ENCODE assay signal across 12 mouse cellular contexts in genomic region chr15:24468239-24468638, GRCm38 (mm10).
"Had no signal": no experiment of that assay in that cellular context is flagged by ENCODE, and none has a peak within 500 bp of the region (broad histone marks: within the 10 kb centered on the region; RNA-seq: fewer than 3 reads in every experiment).

No protein-coding gene starts in this region.

- H3K4me1 ChIP-seq: limb, embryonic 15.5 days; liver, embryonic 12.5 days; megakaryocyte, embryonic 14.5 days; midbrain, embryonic 12.5 days had no signal

- H3K36me3 ChIP-seq: limb, embryonic 15.5 days; liver, embryonic 12.5 days; midbrain, embryonic 12.5 days had no signal

- H3K27me3 ChIP-seq: limb, embryonic 15.5 days; liver, embryonic 12.5 days; megakaryocyte, embryonic 14.5 days; midbrain, embryonic 12.5 days had no signal

- H3K4me2 ChIP-seq: limb, embryonic 15.5 days; liver, embryonic 12.5 days; lung, embryonic 14.5 days; midbrain, embryonic 12.5 days had no signal

- ATAC-seq: liver, embryonic 12.5 days had no signal

- DNase-seq: kidney, postnatal 25 days; lung, embryonic 14.5 days; lung, postnatal 14 days; right cerebral cortex, postnatal 25 days; thymus, postnatal 4 days had no signal

- H3K27ac ChIP-seq: left cerebral cortex, adult 2 months; limb, embryonic 15.5 days; liver, embryonic 12.5 days; macrophage; midbrain, embryonic 12.5 days; stomach, postnatal 0 days had no signal

- H3K4me3 ChIP-seq: left cerebral cortex, adult 2 months; limb, embryonic 15.5 days; liver, embryonic 12.5 days; megakaryocyte, embryonic 14.5 days; midbrain, embryonic 12.5 days had no signal

- H3K9ac ChIP-seq: limb, embryonic 15.5 days; liver, embryonic 12.5 days; lung, embryonic 14.5 days; midbrain, embryonic 12.5 days had no signal

- H3K9me3 ChIP-seq: limb, embryonic 15.5 days; liver, embryonic 12.5 days; midbrain, embryonic 12.5 days had no signal
